Mouse (Mus musculus): ENCODE measurements around the gene Zfp668. TPM values are rescaled to one million over a fixed set of nuclear protein-coding genes. Genes with fewer than 3 reads are reported as not detected.

The Zfp668 gene
- polyA plus RNA-seq, 1 experiment from 2014 or later: 24.3 TPM

DNA sequence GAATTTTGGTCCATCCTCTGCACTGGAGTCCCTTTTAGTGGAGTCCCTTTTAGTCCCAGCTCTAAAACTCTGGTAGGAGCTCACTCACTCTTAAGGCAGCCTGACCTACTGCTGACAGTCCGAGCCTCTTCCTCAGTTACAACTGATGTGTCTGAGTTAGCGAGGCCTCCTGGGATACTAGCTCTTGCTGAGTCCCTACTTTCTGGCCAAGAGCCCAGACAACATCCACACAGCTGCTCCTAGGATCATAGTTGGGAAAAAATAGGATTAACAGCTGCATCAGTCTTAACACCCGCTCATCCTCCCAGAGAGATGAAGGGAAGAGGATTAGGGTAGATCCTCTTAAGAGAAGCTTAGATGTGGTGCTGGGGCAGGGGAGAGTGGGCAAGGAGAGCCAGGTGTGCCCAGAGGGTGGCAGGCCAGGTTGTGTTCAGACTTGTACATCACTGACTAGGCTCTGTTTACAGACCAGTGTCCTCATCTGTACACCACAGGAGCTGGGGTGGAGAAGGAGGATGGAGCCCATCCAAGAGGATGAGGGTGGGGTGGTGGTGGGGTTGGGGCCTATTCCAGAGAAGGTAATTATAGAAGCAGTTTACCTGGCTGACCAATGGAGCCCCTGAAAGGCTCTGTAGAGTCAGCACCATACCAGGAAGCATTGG lies 7.3 kb downstream of the Zfp668 start:
- 76% methylated on average over 3 of the region's 3 CpGs for whole genome bisulfite sequencing
- Histone ChIP-seq H3K36me3 (ENCODE audit: control insufficient read depth, insufficient read depth, low read length) (peaks cover 17% of the 10 kb centered on the region; the same call in 1 of the 2 replicates), H3K27ac (ENCODE audit: low read depth, low read length) (no peak overlapping the region), H3K4me1 (ENCODE audit: control insufficient read depth, insufficient read depth, low read length) (peaks cover 6% of the 10 kb centered on the region), H3K9me3 (ENCODE audit: control insufficient read depth, low read length) (no peaks in the 10 kb centered on the region), H3K27me3 (ENCODE audit: control insufficient read depth, insufficient read depth, low read length) (no peaks in the 10 kb centered on the region), H3K4me2 (no peak overlapping the region), H3K4me3 (ENCODE audit: low read depth, low read length) (no peak overlapping the region), H3K9ac (ENCODE audit: low read length) (no peak overlapping the region)
- DNase-seq (ENCODE audit: low spot score, missing footprints): no peak
- no peak for ATAC-seq (ENCODE audit: low FRiP score)

DNA sequence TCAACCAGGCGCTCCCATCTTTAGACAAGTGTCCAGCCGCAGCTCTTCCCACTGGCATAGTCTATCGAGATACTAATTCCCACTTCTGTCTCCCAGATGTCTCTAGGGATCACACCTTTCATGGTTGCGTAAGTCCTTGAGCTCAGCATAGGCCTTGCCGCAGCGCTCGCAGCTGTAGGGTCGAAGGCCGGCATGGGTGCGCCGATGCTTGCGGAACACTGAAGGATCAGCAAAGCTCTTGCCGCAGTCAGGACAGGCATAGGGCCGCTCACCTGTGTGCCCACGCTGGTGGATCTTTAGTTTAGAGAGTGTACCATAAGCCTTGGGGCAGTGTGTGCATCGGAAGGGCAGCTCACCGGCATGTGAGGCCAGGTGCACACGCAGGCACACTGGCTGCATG lies 9.0 kb downstream of the Zfp668 start:
- no peak overlapping the region for H3K4me3 ChIP-seq (ENCODE audit: low read depth, low read length)
- H3K36me3 ChIP-seq (ENCODE audit: control insufficient read depth, insufficient read depth, low read length): peaks cover 17% of the 10 kb centered on the region; the same call in 1 of the 2 replicates

DNA sequence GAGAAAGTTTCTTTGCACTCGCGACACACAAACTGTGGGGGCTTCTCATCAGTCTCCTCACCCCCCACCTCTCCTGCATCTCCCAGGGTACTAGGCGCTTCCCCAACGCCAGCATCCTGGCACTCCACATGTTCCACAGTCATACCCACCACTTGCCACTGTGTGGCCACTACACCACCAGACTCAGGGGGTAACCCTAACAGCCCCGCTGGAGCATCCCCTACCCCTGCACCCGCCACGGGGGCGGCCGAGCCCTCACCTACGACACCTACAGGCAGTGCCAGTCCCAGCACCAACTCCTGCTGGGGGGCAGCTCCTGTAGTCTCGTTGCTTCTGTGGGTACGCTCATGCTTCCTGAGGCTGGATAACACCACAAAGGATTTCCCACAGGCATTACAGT lies 10.2 kb downstream of the Zfp668 start:
- H3K9ac ChIP-seq (ENCODE audit: low read length): no peak overlapping the region
- ATAC-seq (ENCODE audit: low FRiP score) (no peak), DNase-seq (ENCODE audit: low spot score, missing footprints) (no peak)
- no peaks in the 10 kb centered on the region for H3K9me3 ChIP-seq (ENCODE audit: control insufficient read depth, low read length)
- H3K27ac ChIP-seq (ENCODE audit: low read depth, low read length): no peak overlapping the region
- no peaks in the 10 kb centered on the region for H3K27me3 ChIP-seq (ENCODE audit: control insufficient read depth, insufficient read depth, low read length)
- peaks cover 17% of the 10 kb centered on the region; the same call in 1 of the 2 replicates for H3K36me3 ChIP-seq (ENCODE audit: control insufficient read depth, insufficient read depth, low read length)
- WGBS: 95% methylated on average over 12 of the region's 12 CpGs
- no peak overlapping the region for H3K4me3 ChIP-seq (ENCODE audit: low read depth, low read length)
- no peak overlapping the region for H3K4me2 ChIP-seq
- no peaks in the 10 kb centered on the region for H3K4me1 ChIP-seq (ENCODE audit: control insufficient read depth, insufficient read depth, low read length)

More for the DNA sequence above, 9.0 kb downstream of the Zfp668 start:
- ATAC-seq (ENCODE audit: low FRiP score) (no peak), DNase-seq (ENCODE audit: low spot score, missing footprints) (no peak)
- H3K4me2 ChIP-seq: no peak overlapping the region
- H3K27me3 ChIP-seq (ENCODE audit: control insufficient read depth, insufficient read depth, low read length): no peaks in the 10 kb centered on the region
- H3K27ac ChIP-seq (ENCODE audit: low read depth, low read length): no peak overlapping the region
- no peaks in the 10 kb centered on the region for H3K4me1 ChIP-seq (ENCODE audit: control insufficient read depth, insufficient read depth, low read length)
- 97% methylated on average over 18 of the region's 18 CpGs for WGBS
- no peaks in the 10 kb centered on the region for H3K9me3 ChIP-seq (ENCODE audit: control insufficient read depth, low read length)
- H3K9ac ChIP-seq (ENCODE audit: low read length): no peak overlapping the region

DNA sequence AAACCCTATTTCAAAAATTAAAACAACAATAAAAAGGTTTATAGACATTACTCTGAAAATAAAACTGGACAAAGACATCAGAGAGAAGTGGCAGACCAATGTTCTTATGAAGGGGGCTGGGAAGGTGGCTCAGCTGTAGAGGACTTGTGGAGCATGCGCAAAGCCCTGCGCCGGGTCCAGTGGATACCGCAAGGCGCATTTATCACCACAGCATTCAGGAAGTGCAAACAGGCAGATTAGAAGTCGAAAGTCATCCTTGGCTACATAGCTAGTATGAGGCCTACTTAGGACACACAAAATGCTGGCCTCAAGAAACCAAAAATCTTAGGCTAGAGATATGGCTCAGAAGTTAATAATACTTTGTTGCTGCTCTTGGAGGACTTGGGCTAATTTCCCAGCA lies 18.4 kb downstream of the Zfp668 start:
- no peaks in the 10 kb centered on the region for H3K27me3 ChIP-seq (ENCODE audit: control insufficient read depth, insufficient read depth, low read length)
- no peak overlapping the region for H3K4me2 ChIP-seq
- 96% methylated on average over 6 of the region's 6 CpGs for WGBS
- no peaks in the 10 kb centered on the region for H3K4me1 ChIP-seq (ENCODE audit: control insufficient read depth, insufficient read depth, low read length)
- H3K4me3 ChIP-seq (ENCODE audit: low read depth, low read length): no peak overlapping the region
- peak; percentile 37 for DNase-seq (ENCODE audit: low spot score, missing footprints)
- H3K36me3 ChIP-seq (ENCODE audit: control insufficient read depth, insufficient read depth, low read length): no peaks in the 10 kb centered on the region
- H3K9ac ChIP-seq (ENCODE audit: low read length): no peak overlapping the region
- H3K9me3 ChIP-seq (ENCODE audit: control insufficient read depth, low read length): no peaks in the 10 kb centered on the region
- ATAC-seq (ENCODE audit: low FRiP score): no peak
- H3K27ac ChIP-seq (ENCODE audit: low read depth, low read length): no peak overlapping the region

DNA sequence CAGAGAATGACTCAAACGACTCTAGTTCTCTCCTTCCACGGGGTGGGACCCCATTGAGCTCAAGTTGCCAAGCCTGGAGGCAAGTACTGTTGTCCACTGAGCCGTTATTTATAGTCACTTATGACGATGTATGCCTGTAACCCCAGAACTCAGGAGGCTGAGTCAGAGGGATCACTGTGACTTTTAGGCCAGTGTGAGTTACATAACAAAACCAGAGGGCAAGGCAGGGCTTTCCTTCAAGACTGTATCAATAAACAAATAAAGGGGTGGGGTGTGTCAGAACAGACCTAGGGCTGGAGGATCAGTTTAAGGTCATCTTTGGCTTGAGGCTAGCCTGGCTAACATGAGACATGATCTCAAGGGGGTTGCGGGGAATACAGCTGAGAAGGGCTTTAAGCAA lies 25.7 kb downstream of the Zfp668 start:
- no peaks in the 10 kb centered on the region for H3K27me3 ChIP-seq (ENCODE audit: control insufficient read depth, insufficient read depth, low read length)
- H3K9ac ChIP-seq (ENCODE audit: low read length): no peak overlapping the region
- H3K4me3 ChIP-seq (ENCODE audit: low read depth, low read length): no peak overlapping the region
- WGBS: 76% methylated on average over 5 of the region's 5 CpGs
- DNase-seq (ENCODE audit: low spot score, missing footprints) (peak; percentile 33), ATAC-seq (ENCODE audit: low FRiP score) (no peak)
- no peaks in the 10 kb centered on the region for H3K9me3 ChIP-seq (ENCODE audit: control insufficient read depth, low read length)
- H3K4me2 ChIP-seq: no peak overlapping the region
- H3K36me3 ChIP-seq (ENCODE audit: control insufficient read depth, insufficient read depth, low read length): no peaks in the 10 kb centered on the region
- no peaks in the 10 kb centered on the region for H3K4me1 ChIP-seq (ENCODE audit: control insufficient read depth, insufficient read depth, low read length)
- H3K27ac ChIP-seq (ENCODE audit: low read depth, low read length): no peak overlapping the region

DNA sequence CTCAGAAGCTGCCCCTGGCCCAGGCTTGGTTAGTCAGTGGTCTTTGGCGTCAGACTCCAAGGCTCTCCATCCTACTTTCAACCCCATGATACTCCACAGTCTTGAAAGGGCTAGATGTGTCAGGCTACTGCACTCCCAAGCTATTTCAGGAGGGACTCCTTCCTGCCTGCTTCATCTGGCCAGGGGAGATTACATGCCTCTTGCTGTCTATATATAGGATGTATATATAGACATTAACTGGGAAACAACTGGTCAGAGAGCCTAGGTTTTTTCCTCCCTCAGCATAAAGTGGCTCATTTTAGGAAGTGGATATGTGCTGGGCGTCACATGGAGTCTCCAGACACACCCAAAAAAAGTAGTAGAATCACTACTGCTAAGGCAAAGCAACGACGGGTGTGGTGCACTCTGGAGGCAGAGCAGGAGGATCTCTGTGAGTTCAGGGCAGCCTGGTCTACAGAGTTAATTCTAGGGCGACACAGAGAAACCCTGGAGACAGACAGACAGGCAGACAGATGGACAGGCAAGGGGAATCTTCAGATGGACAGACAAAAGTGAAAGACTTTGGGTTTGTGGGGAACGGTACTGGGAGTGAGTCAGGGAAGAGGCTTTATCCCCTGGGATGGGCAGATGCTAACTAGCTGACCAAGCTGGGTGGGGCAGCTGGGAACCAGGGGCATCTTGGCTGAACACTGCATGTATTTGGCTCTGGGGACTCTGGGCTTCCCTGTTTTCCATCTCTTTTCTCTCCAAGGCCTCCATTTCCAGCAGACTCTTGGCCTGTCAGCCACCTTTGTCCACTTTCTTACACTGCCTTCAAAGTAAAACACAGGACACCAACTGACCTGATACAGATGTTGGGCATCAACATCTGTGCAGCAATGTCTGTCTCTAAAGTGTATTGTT lies 26.4 kb downstream of the Zfp668 start:
- H3K36me3 ChIP-seq (ENCODE audit: control insufficient read depth, insufficient read depth, low read length): no peaks in the 10 kb centered on the region
- no peaks in the 10 kb centered on the region for H3K9me3 ChIP-seq (ENCODE audit: control insufficient read depth, low read length)
- WGBS: 74% methylated on average over 6 of the region's 6 CpGs
- H3K4me2 ChIP-seq: no peak overlapping the region
- H3K27me3 ChIP-seq (ENCODE audit: control insufficient read depth, insufficient read depth, low read length): no peaks in the 10 kb centered on the region
- H3K4me3 ChIP-seq (ENCODE audit: low read depth, low read length): no peak overlapping the region
- no peak overlapping the region for H3K27ac ChIP-seq (ENCODE audit: low read depth, low read length)
- no peak overlapping the region for H3K9ac ChIP-seq (ENCODE audit: low read length)
- ATAC-seq (ENCODE audit: low FRiP score): no peak
- no peaks in the 10 kb centered on the region for H3K4me1 ChIP-seq (ENCODE audit: control insufficient read depth, insufficient read depth, low read length)
- DNase-seq (ENCODE audit: low spot score, missing footprints): peak; percentile 56

DNA sequence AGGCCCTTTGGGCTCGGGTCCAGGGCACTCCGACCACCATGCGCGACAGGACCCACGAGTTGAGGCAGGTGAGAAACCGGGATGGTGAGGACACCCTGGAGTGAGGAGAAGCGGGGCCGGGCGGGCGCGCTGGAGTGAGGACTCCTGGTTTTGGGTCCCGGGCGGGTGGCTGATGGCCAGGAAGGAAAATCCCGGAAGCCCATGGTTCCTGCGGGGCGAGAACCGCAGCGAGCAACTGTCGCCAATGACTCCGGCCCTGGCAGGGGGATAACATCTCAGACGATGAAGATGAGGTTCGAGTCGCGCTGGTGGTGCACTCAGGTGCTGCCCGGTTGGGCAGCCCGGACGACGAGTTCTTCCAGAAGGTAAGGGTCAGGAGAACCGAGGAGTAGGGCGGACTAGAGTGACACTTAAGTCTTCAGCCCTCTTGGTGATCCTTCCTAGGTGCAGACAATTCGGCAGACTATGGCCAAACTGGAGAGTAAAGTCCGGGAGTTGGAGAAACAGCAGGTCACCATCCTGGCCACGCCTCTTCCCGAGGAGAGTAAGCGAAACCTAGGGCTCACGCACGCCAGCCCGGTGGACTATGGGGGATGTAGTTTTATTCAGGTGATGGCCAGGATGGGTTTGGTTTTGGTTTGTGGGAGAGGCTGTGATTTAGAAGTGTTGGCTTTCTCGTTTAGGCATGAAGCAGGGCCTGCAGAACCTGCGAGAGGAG lies 34.5 kb downstream of the Zfp668 start:
- ATAC-seq (ENCODE audit: low FRiP score) (peak; percentile 61), DNase-seq (ENCODE audit: low spot score, missing footprints) (peak; percentile 95)
- Histone ChIP-seq H3K4me1 (ENCODE audit: control insufficient read depth, insufficient read depth, low read length) (peaks cover 6% of the 10 kb centered on the region), H3K4me2 (peak overlapping the region; percentile 100), H3K9ac (ENCODE audit: low read length) (peak overlapping the region; percentile 62), H3K9me3 (ENCODE audit: control insufficient read depth, low read length) (no peaks in the 10 kb centered on the region), H3K27ac (ENCODE audit: low read depth, low read length) (no peak overlapping the region), H3K4me3 (ENCODE audit: low read depth, low read length) (peak overlapping the region; percentile 65), H3K27me3 (ENCODE audit: control insufficient read depth, insufficient read depth, low read length) (no peaks in the 10 kb centered on the region), H3K36me3 (ENCODE audit: control insufficient read depth, insufficient read depth, low read length) (no peaks in the 10 kb centered on the region)
- WGBS: under 1% methylated on average over 40 of the region's 40 CpGs

DNA sequence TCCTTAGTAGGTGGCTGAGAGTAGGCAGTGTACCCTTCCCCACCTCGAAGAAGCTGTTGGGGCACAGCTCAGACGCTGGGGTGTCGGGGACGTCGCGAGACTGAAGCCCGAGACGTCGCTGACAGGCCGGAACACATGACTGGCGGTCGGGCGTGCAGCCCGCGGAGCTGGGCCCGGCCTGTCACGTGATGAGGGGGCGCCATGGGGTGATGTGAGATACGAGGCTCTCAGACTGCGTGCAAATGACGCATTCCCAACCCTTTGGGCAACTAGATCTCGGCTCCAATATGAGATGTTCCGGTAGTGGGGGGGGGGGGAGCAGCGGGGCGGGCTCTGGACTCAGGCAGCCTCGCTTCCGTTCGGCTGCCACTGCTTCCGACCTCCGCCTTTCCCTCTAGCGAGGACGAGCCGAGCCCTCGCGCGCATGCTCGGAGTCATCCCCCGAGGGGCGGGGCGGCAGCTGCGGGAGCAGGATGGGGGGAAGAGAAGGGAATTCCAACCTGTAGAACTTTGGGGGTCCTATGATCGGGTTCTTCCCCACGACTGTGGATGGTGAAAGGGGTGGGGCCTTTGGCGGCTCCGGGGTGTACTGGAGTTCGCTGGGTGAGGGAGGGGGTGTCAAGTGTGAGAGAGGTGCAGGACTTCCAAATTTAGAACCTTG lies 35.2 kb downstream of the Zfp668 start:
- Histone ChIP-seq H3K4me1 (ENCODE audit: control insufficient read depth, insufficient read depth, low read length) (peaks cover 6% of the 10 kb centered on the region), H3K4me3 (ENCODE audit: low read depth, low read length) (peak overlapping the region; percentile 65), H3K27me3 (ENCODE audit: control insufficient read depth, insufficient read depth, low read length) (no peaks in the 10 kb centered on the region), H3K9me3 (ENCODE audit: control insufficient read depth, low read length) (no peaks in the 10 kb centered on the region), H3K4me2 (peak overlapping the region; percentile 100), H3K27ac (ENCODE audit: low read depth, low read length) (peak overlapping the region; percentile 83), H3K36me3 (ENCODE audit: control insufficient read depth, insufficient read depth, low read length) (no peaks in the 10 kb centered on the region), H3K9ac (ENCODE audit: low read length) (peak overlapping the region; percentile 62)
- DNase-seq (ENCODE audit: low spot score, missing footprints) (peak; percentile 98), ATAC-seq (ENCODE audit: low FRiP score) (peak; percentile 93)
- under 1% methylated on average over 45 of the region's 46 CpGs for WGBS

Data from midbrain, embryonic 11.5 days (tissue).